Mouse (Mus musculus) erythroblast, embryonic 14.5 days (primary cell): ENCODE data around the gene Slc37a1.

Experiments used
- GATA1 ChIP-seq: IDR thresholded peaks from 2 replicates; pipeline ENCODE4 v1.6.1; 2012; ENCODE audit warnings: low read length, inconsistent platforms, mixed read lengths
- TAL1 ChIP-seq: IDR thresholded peaks from 3 replicates; pipeline ENCODE4 v1.6.1; 2012; ENCODE audit warnings: low read length, inconsistent platforms, mixed read lengths

GRCm38 (mm10) chr17:31288999-31289726, 2.6 kb downstream of the Slc37a1 start:
- TF ChIP-seq TAL1 (no peak), GATA1 (no peak)
